Mouse (Mus musculus): ENCODE data around the gene Cnnm3. TPM values are rescaled to one million over a fixed set of nuclear protein-coding genes. Genes with fewer than 3 reads are reported as not detected.
"Not testable (repeated sequence)": the region's sequence is repeated elsewhere in the genome, so short reads cannot be mapped to it uniquely, and the experiment has no call there.

The Cnnm3 gene
- polyA plus RNA-seq, 1 experiment = 46.2 TPM

GRCm38 (mm10) chr1:36530962-36531361, 19.3 kb downstream of the Cnnm3 start:
- Histone ChIP-seq H3K4me1 (ENCODE audit: control insufficient read depth, insufficient read depth, low read length) (peaks cover 20% of the 10 kb centered on the region), H3K4me3 (replicated peaks; ENCODE audit: insufficient read depth, low read depth, low read length) (no peak overlapping the region), H3K27ac (ENCODE audit: insufficient read depth, low read length) (no peak overlapping the region), H3K27me3 (ENCODE audit: control insufficient read depth, insufficient read depth, low read length) (no peaks in the 10 kb centered on the region)
- no peak for TF ChIP-seq CTCF (IDR thresholded peaks at IDR 0.05; ENCODE audit: borderline replicate concordance, insufficient read depth, low read depth, low read length)
- TF ChIP-seq POLR2A (IDR thresholded peaks at IDR 0.05; ENCODE audit: borderline replicate concordance, insufficient read depth, low read length) = no peak
- WGBS = 55% methylated on average over 7 of the region's 7 CpGs
- no peak for DNase-seq

DNA sequence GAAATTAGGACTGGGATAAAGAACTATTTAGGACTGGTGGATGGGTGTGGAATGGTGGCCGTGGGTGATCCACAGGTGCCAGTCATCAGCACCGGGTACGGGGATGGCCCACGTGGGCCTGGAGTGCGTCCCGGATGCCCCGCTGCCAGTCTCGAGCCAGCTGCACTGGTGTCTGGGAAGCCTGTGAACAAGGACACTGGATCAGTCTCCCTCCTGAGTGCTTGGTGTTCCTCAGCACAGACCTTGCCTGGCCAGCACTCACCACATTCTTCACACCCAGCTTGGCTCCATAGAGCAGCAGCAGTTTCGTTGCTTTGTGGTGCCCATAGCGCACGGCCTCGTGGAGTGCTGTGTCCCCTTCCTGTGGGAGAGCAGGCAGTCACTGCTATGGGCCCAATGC, 19.8 kb downstream of the Cnnm3 start:
- no peak for DNase-seq
- Histone ChIP-seq H3K27ac (ENCODE audit: insufficient read depth, low read length) (no peak overlapping the region), H3K4me3 (replicated peaks; ENCODE audit: insufficient read depth, low read depth, low read length) (no peak overlapping the region), H3K4me1 (ENCODE audit: control insufficient read depth, insufficient read depth, low read length) (peaks cover 25% of the 10 kb centered on the region), H3K27me3 (ENCODE audit: control insufficient read depth, insufficient read depth, low read length) (no peaks in the 10 kb centered on the region)
- no peak for TF ChIP-seq CTCF (IDR thresholded peaks at IDR 0.05; ENCODE audit: borderline replicate concordance, insufficient read depth, low read depth, low read length)
- no peak for TF ChIP-seq POLR2A (IDR thresholded peaks at IDR 0.05; ENCODE audit: borderline replicate concordance, insufficient read depth, low read length)
- 55% methylated on average over 12 of the region's 12 CpGs for WGBS

DNA sequence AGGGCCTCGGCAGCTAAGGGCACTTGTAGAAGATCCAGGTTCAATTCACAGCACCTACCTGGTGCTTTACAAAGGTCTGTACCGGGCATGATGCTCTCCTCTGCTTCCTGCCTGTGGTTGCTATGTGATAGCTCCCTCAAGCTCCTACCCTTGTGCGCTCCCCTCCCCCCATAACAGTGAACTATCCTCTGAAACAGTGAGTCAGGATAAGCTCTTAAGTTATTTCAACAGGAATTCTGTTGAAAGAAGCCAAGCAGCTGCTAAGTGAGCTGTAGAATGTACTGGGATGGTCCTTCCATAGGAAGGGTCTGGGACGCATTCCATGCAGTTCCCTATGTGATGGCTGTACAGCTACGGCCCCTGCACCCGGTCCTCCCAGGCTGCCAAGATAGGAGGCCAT, 21.9 kb downstream of the Cnnm3 start:
- WGBS = 69% methylated on average over 6 of the region's 6 CpGs
- Histone ChIP-seq H3K4me3 (replicated peaks; ENCODE audit: insufficient read depth, low read depth, low read length) (no peak overlapping the region), H3K27ac (ENCODE audit: insufficient read depth, low read length) (no peak overlapping the region), H3K4me1 (ENCODE audit: control insufficient read depth, insufficient read depth, low read length) (peaks cover 29% of the 10 kb centered on the region), H3K27me3 (ENCODE audit: control insufficient read depth, insufficient read depth, low read length) (no peaks in the 10 kb centered on the region)
- no peak for TF ChIP-seq POLR2A (IDR thresholded peaks at IDR 0.05; ENCODE audit: borderline replicate concordance, insufficient read depth, low read length)
- no peak for TF ChIP-seq CTCF (IDR thresholded peaks at IDR 0.05; ENCODE audit: borderline replicate concordance, insufficient read depth, low read depth, low read length)
- DNase-seq = no peak

GRCm38 (mm10) chr1:36534595-36535058, 23.0 kb downstream of the Cnnm3 start:
- Histone ChIP-seq H3K27me3 (ENCODE audit: control insufficient read depth, insufficient read depth, low read length) (no peaks in the 10 kb centered on the region), H3K4me3 (replicated peaks; ENCODE audit: insufficient read depth, low read depth, low read length) (no peak overlapping the region), H3K4me1 (ENCODE audit: control insufficient read depth, insufficient read depth, low read length) (peaks cover 29% of the 10 kb centered on the region), H3K27ac (ENCODE audit: insufficient read depth, low read length) (no peak overlapping the region)
- TF ChIP-seq CTCF (IDR thresholded peaks at IDR 0.05; ENCODE audit: borderline replicate concordance, insufficient read depth, low read depth, low read length) (no peak), POLR2A (IDR thresholded peaks at IDR 0.05; ENCODE audit: borderline replicate concordance, insufficient read depth, low read length) (no peak)
- 43% methylated on average over 6 of the region's 6 CpGs for WGBS
- DNase-seq = peak in 1 of 2 experiments; percentile 24

GRCm38 (mm10) chr1:36535477-36536396, 24.1 kb downstream of the Cnnm3 start:
- TF ChIP-seq CTCF (IDR thresholded peaks at IDR 0.05; ENCODE audit: borderline replicate concordance, insufficient read depth, low read depth, low read length) (no peak), POLR2A (IDR thresholded peaks at IDR 0.05; ENCODE audit: borderline replicate concordance, insufficient read depth, low read length) (no peak)
- Histone ChIP-seq H3K27me3 (ENCODE audit: control insufficient read depth, insufficient read depth, low read length) (no peaks in the 10 kb centered on the region), H3K4me3 (replicated peaks; ENCODE audit: insufficient read depth, low read depth, low read length) (no peak overlapping the region), H3K4me1 (ENCODE audit: control insufficient read depth, insufficient read depth, low read length) (peaks cover 29% of the 10 kb centered on the region), H3K27ac (ENCODE audit: insufficient read depth, low read length) (peak overlapping the region; percentile 6)
- 45% methylated on average over 11 of the region's 11 CpGs for WGBS
- DNase-seq = peak; percentile 70 to 77

GRCm38 (mm10) chr1:36536397-36536728, 24.7 kb downstream of the Cnnm3 start:
- DNase-seq = no peak
- TF ChIP-seq CTCF (IDR thresholded peaks at IDR 0.05; ENCODE audit: borderline replicate concordance, insufficient read depth, low read depth, low read length) = no peak
- TF ChIP-seq POLR2A (IDR thresholded peaks at IDR 0.05; ENCODE audit: borderline replicate concordance, insufficient read depth, low read length) = no peak
- H3K27ac ChIP-seq (ENCODE audit: insufficient read depth, low read length) = peak overlapping the region; percentile 6
- peaks cover 30% of the 10 kb centered on the region for H3K4me1 ChIP-seq (ENCODE audit: control insufficient read depth, insufficient read depth, low read length)
- no peak overlapping the region for H3K4me3 ChIP-seq (replicated peaks; ENCODE audit: insufficient read depth, low read depth, low read length)
- WGBS = 28% methylated on average over 8 of the region's 8 CpGs
- no peaks in the 10 kb centered on the region for H3K27me3 ChIP-seq (ENCODE audit: control insufficient read depth, insufficient read depth, low read length)

GRCm38 (mm10) chr1:36536783-36537182, 25.1 kb downstream of the Cnnm3 start, which contains the start of gene Ankrd23:
Ankrd23 (minus strand) TSS chr1:36536883.
- H3K27me3 ChIP-seq (ENCODE audit: control insufficient read depth, insufficient read depth, low read length); DNase-seq; H3K4me3 ChIP-seq (replicated peaks; ENCODE audit: insufficient read depth, low read depth, low read length): not testable (repeated sequence)
- Histone ChIP-seq H3K27ac (ENCODE audit: insufficient read depth, low read length) (peak within 1 kb of the TSS; percentile 6), H3K4me1 (ENCODE audit: control insufficient read depth, insufficient read depth, low read length) (peaks cover 34% of the 10 kb centered on the region)
- WGBS = 88% methylated on average over 9 of the region's 9 CpGs

- TF ChIP-seq CTCF (IDR thresholded peaks at IDR 0.05; ENCODE audit: borderline replicate concordance, insufficient read depth, low read depth, low read length) = no peak
- no peak for TF ChIP-seq POLR2A (IDR thresholded peaks at IDR 0.05; ENCODE audit: borderline replicate concordance, insufficient read depth, low read length)
- Histone ChIP-seq H3K27ac (ENCODE audit: insufficient read depth, low read length) (no peak overlapping the region), H3K4me1 (ENCODE audit: control insufficient read depth, insufficient read depth, low read length) (peaks cover 44% of the 10 kb centered on the region), H3K4me3 (replicated peaks; ENCODE audit: insufficient read depth, low read depth, low read length) (no peak overlapping the region), H3K27me3 (ENCODE audit: control insufficient read depth, insufficient read depth, low read length) (no peaks in the 10 kb centered on the region)
- WGBS = 56% methylated on average over 4 of the region's 4 CpGs
- no peak for DNase-seq
Observed at GRCm38 (mm10) chr1:36538727-36539126, 27.1 kb downstream of the Cnnm3 start.
